Mouse (Mus musculus) v-Abl transformed pro-B cells (cell line): ENCODE results near the gene Gm4559.
"Not testable (repeated sequence)": the region's sequence is repeated elsewhere in the genome, so short reads cannot be mapped to it uniquely, and the experiment has no call there.

ENCODE experiments used
- in situ Hi-C, 2 experiments: fragments of 400-800 bp; cut with MboI; formaldehyde crosslinking; loops; one replicate each; pipeline ENCODE4 v1.15.1; 2025; ENCODE audit not compliant: unreplicated experiment in 2 of 2

Gm4559 gene

DNA sequence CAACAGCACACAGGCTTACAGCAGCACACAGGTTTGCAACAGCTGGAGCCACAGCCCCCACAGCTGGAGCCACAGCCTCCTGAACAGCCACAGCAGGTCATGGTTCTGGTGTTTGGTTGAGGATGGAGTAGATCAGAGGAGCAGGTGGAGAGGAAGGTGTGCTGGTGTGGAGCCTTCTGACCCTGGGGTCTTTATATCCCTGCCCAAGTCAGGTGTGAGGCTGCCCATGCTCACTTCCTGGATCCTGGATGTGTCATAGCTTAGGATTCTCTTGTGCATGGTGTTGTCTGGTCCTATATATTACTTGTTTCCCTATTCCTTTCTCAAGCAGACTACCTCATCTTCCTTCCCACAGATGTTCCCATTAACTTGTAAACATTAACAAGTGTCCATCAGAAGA is at the start of gene Gm4559:
Gm4559 (minus strand) TSS at position 101 of the 400 bp plus-strand sequence.
- in situ Hi-C loops, result not testable (repeated sequence)

GRCm38 (mm10) chr7:142323396-142324117 is 49.4 kb upstream of the Gm4559 start:
- in situ Hi-C loops, result no loop called here

GRCm38 (mm10) chr7:142322641-142323040 is 48.5 kb upstream of the Gm4559 start:
- in situ Hi-C loops, result no loop called here

DNA sequence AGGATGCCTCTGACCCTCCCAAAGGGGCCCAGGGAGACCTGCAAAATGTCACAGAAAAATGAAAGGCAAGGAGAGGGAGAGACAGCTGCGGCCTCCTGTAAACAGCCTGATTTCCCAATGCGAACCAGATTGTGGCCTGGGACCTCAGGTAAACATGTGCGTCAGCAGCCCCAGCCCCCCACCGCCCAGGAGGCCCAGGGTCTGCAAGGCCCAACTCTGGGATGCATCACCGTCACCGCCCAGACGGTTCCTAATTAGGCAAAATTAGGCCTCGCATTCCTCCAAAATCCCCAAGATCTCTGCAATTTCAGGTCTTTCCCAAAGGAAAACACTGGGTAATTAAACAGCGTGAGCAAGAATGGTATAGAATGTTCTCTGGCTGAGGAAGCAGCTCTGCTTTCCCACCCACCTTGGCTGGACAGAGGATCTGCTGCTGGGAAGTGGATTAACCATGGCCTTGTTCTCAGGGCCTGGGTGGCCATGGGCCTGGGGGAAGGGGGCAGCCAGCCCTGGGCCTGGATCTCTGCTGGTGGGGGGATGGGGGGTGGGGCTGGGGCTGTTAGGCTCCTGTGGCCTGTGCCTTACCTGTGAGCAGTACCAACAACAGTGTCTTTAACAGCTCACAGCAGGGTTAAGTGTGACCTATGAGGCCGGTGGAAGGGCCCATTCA is 47.6 kb upstream of the Gm4559 start:
- in situ Hi-C loops, result not testable (repeated sequence)

DNA sequence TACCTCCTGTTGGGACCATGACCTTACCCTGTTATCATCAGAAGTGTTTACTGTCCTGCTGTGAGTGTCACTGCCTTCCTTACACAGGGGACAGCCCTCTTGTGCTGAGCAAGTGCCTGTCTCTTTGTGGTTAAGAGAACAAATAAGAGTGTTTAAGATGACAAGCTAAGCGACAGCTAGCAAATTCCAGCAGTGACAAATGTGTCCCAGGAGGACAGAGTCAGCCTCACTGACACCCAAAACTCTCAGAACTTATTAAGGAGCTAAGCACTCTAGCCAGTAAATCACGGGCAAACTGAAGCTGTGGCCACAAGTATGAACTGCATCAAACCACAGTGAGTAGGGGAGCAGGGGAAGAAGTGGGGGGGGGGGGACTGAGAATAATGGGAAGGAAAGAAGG is 46.7 kb upstream of the Gm4559 start:
- in situ Hi-C loops, result no loop called here

- in situ Hi-C loops, result no loop called here
These were observed 45.0 kb upstream of the Gm4559 start for GRCm38 (mm10) chr7:142319124-142319523.

DNA sequence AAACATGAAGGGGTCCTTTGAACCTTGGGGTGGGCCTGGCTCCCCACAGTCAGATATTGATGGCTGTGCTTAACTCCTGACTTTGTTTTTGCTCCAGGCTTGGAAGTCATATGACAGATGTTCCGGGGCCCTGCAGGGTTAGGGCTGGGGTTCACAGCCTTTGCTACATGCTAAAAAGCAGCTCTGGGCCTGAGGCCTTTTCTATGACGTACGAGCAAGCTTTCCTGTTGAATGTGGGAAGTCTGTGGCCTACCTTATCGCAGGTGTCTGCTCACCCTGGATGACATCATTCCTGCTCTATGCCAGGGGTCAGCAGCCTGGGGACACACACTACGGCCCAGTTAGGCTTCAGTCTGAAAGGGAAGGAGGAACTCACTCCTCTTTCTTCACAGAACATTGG is 43.1 kb upstream of the Gm4559 start:
- in situ Hi-C loops, result no loop called here

GRCm38 (mm10) chr7:142316558-142316957 is 42.4 kb upstream of the Gm4559 start:
- in situ Hi-C loops, result no loop called here

- in situ Hi-C loops, result no loop called here
These were observed 40.6 kb upstream of the Gm4559 start for GRCm38 (mm10) chr7:142314600-142315285.

DNA sequence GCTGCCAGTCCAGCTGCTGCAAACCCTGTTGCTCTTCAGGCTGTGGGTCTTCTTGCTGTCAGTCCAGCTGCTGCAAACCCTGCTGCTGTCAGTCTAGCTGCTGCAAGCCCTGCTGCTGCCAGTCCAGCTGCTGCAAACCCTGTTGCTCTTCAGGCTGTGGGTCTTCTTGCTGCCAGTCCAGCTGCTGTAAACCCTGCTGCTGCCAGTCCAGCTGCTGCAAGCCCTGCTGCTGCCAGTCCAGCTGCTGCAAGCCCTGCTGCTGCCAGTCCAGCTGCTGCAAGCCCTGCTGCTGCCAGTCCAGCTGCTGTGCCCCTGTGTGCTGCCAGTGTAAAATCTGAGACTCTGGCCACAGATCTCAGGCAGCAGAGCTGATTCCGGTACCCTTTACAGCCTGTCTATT is 29.8 kb upstream of the Gm4559 start:
- in situ Hi-C loops, result not testable (repeated sequence)

GRCm38 (mm10) chr7:142303249-142303648 is 29.1 kb upstream of the Gm4559 start, which contains the start of gene Krtap5-4:
Gene Krtap5-4, plus strand, starts transcription at chr7:142303549.
- in situ Hi-C loops, result no loop called here

GRCm38 (mm10) chr7:142297018-142297417 is 22.9 kb upstream of the Gm4559 start, which contains the start of gene Krtap5-1:
Gene Krtap5-1, minus strand, starts transcription at chr7:142297118.
- in situ Hi-C loops, result not testable (repeated sequence)

DNA sequence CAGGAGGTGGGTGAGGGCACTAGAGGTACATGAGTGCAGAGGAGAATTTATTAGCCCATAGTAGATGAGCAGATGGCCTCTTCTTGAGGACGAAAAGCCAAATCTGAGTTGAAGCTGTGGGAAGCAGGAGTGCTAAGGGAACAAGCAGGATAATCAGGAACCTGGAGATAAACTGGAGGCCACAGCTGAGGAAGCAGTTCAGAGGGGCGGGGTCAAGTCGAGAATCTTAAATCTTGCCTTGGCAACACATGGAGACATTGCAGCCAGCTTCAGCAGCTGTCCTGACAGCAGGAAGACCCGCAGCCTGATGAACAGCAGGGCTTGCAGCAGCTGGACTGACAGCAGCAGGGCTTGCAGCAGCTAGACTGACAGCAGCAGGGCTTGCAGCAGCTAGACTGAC is 21.9 kb upstream of the Gm4559 start:
- in situ Hi-C loops, result not testable (repeated sequence)

DNA sequence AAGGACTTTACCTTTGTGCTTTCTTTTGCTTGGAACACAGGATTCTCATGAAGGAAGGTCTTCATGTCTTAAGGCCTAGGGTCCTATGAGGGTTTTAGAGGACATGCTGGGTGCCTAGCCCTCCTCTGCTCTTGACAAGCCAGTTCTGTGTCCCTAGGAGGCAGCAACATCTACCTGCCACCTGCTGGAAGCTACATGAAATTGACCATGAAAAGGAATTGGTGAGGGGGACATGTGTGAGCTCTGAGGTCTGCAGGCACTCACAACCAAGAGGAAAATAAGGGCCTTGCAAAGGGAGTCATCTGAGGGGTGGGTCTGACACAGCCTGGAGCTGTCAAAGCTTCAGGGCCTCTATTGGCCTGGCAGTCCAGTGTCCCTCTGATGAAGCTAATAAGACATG is 21.3 kb upstream of the Gm4559 start:
- in situ Hi-C loops, result no loop called here

DNA sequence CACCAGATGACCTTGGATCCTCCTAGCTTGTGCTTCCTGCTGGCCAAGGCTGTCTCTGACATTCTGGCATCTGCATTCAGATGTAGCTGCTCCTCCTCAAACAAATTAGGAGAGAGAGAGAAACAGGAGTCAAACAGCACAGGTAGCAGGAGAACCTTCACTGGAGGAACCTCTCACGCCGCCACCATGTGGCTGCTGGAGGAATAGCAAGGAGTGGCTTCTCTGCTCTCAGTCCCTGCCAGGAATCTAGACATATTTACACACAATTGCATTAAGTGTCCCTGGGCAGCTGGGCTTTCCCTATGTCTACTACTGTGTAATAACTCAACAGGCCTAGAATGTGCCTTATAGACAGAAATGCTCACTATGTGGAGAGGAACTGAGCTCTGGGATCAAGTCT is 19.7 kb upstream of the Gm4559 start:
- in situ Hi-C loops, result not testable (repeated sequence)

GRCm38 (mm10) chr7:142285910-142286612 is 11.9 kb upstream of the Gm4559 start:
- in situ Hi-C loops, result loop anchor here in 1 of 2 experiments (10.0 kb wide), 1 partner anchor 141 kb away; the partner anchor contains the start of gene Gm45337

DNA sequence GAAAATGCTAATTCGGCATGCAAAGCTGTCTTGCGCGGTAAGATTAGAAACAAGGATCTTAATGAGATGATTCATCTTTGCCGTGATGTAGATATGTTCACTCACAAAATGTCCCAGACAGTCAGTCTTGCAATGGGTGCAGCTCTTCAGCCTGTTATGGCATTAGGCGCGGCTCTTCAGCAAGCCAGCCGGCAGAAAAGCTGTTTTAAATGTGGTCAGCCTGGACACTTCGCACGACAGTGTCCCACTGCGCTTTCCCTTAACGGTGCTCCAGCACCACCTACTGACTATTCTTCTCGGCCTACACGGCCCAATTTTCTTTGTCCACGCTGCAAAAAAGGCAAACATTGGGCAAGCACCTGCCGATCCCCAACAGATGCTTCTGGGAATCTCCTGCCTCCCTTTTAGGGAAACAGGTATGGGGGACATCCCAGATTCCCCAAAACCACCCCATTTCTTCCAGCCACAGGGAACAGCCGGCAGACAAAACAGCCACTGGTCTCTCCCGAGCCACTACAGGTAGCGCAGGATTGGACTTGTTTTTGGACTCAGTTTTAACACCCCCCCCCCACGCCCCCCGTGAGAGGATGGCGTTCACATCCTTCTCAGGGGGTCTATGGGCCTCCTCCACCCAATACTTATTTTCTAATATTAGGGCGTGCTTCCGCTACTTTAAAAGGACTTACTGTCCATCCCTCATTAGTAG is 11.1 kb upstream of the Gm4559 start:
- in situ Hi-C loops, result loop anchor here in 1 of 2 experiments (10.0 kb wide), 1 partner anchor 140 kb away; the partner anchor contains the start of gene Gm45337

DNA sequence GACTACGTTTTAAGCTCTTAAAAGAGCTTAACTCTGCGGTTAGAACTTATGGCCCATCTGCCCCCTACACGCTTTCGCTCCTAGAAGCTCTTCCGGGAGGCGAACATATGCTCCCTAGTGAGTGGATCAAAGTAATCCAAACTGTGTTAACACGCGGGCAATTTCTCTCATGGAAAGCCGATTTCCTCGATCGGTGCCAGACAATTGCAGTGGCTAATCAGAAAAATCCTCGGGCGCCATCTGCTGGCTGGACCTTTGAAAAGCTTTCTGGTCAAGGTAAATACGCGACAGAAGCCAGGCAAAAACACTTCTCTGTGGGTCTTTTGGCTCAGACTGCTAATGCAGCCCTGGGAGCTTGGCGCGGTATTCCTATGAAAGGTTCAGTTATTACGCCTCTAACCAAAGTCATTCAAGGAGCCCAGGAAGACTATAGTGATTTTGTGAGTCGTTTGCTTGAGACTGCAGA is 10.5 kb upstream of the Gm4559 start:
- in situ Hi-C loops, result loop anchor here in 1 of 2 experiments (10.0 kb wide), 1 partner anchor 140 kb away; the partner anchor contains the start of gene Gm45337

DNA sequence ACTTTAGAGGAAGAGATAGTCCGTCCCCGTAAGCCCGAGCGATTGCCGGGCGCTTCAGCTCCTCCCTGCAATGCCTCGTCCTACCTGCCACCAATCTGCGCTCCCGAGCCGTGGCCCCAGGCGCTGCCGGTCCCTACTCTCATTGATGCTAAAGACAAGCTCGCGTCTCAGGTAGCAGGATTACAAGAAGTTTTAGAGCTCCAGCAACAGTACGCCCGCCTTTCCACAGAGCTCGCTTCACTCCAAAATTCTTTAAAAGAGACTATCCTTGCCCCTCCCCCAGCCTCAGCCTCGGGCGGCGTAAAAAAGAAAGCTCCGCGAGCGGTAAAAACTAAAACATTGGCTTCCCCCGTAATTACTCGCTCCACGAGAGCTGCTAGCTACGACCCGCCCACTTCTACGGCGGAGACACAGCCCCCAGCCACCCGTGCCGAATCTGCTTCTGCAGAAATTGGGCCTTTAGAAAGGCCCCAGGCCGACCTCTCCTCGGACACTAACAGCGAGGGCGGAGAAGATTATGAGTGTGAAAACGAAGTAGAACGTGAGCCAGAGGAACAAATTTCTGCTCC is 9.9 kb upstream of the Gm4559 start:
- in situ Hi-C loops, result loop anchor here in 1 of 2 experiments (10.0 kb wide), 1 partner anchor 139 kb away; the partner anchor contains the start of gene Gm45337
